Mouse (Mus musculus) cerebellum, postnatal 14 days (tissue): ENCODE measurements at regions not wholly inside any gene's neighbourhood (a gene's known extent, or its start where the extent isn't known, plus 50 kb on each side); places are given as distances from the start of the nearest gene placed in this dataset.

Source experiments
- DNase-seq, 2 experiments: peaks; one replicate each; pipeline ENCODE4 v3.0.0; 2021; ENCODE audit warnings: mixed read lengths in 2 of 2

GRCm38 (mm10) chr12:50158143-50158542 lies 490.8 kb downstream of the Prkd1 start:
- DNase-seq, result peak in 1 of 2 experiments; percentile 1

- DNase-seq, result no peak
These were observed 461.6 kb downstream of the Prkd1 start for GRCm38 (mm10) chr12:50187332-50187731.

DNA sequence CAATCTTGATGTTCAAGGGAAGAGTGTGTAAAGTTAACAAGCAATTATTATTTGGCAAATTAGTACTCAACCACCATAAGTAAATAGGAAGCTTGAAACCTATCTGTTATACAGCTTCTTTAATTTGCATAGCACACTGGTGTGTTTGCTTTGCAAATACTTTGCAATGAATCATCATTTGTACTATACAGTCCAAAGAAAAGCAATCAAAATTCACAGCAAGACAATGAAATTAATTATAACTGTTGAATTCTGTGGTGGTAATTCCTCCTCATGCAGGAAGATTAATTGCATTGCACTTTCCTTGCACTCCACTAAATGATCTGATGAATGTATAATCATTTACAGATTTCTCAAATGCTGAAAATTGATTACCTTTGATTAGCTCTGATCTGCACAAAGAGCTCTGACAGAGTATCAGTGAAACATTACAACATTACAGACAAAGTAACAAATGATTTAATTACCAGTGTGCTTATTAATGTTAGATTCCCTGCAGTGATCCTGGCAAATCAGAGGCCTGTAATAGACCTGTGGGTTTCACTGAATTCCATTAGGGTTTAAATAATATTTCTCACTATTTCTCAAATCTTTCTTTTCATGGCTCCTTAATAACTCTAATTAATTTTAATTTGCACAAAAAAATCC lies 457.9 kb downstream of the Prkd1 start:
- no peak for DNase-seq

DNA sequence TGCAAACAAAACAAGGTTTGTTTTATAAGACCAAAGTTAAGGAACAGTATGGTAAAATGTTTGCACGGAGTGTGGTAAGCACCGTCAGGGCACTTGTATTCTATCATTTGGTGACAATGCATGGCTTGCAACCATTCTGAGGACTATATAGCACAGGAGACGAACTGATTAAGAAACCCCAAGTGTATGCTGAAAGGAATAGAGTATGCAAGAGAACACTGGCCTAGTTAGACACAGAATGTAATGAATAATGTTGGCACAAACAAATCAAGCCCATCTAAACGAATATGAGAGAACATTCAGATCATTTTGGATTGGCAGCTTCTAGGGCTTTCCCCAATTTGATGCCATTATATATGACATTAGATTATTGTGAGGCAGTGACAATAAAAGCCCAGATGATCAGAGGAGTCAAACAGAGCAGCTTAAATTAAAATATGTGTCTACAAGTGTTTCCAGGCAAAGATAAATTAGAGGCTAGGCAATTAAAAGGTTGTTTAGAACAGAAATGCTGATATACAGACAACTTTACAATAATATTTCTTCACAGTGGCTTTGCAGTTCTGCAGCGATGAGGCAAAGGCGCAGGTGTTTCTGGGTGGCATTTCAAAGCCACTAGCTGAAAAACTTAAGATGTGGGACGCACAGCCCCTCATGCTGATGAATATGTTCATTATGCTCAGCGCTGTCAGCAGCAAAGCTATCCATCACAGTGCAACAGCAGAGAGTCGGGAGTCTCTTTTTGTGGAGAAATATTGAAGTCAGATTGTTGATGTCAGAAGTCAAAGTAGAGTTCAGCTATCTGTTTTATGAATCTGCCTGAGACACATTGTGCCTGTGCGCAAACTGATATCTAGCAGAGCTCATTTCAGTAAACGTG lies 456.9 kb downstream of the Prkd1 start:
- DNase-seq, result no peak

- no peak for DNase-seq
These were observed 455.4 kb downstream of the Prkd1 start for GRCm38 (mm10) chr12:50193501-50193900.

DNA sequence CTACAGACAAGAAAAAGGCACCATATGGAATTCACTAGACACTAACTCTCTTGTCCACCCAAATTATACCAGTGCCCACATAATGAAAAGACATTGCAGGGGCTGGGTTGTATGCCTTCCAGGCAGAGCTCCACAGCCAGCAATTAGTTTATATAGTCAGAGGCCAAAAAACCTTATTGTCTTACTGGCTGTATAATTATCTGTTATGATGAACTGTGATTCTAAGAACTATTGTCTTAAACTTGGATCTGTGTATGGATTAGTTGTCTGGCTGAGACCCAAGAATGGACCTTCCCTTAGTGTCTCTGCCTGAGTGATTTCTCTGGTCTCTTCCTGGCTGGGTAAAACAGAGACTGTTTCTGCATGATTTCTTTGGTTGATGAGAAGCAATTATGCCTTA lies 454.2 kb downstream of the Prkd1 start:
- DNase-seq, result no peak

DNA sequence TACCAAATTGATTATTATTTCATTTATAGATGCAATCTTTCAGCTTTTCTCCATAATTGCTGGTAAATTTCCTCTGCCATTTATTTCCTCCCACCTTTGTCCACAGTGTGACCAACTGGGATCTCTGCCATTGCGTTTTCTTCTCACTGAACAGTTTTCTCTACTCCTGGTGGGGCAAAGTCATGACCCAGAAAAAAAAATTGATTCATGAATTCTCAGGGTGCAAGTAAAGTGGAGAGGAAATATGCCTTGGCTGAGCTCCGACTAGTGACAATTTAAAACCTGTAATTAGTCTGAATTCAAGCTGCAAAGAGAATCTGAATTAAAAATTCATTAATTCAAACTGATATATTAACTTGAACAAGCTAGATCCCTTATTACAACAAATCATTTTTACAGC lies 452.6 kb downstream of the Prkd1 start:
- no peak for DNase-seq

DNA sequence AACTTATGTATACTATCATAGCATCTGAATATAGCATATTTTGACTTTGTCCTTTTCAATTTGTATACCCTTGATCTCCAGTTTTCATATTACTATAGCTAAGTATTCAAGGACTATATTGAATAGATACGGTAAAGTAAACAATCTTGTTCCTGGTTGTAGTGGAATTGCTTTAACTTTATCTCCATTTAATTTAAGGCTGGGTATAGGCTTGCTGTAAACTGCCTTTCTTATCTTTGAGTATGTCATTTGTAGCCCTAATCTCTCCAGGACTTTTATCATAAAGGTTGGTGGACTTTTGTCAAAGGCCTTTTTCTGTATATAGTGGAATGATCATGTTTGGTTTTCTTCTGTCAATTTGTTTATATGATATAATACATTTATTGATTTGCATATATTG lies 407.8 kb downstream of the Prkd1 start:
- no peak for DNase-seq

GRCm38 (mm10) chr12:50258901-50259300 lies 390.0 kb downstream of the Prkd1 start:
- DNase-seq, result no peak

- DNase-seq, result no peak
These were observed 387.8 kb downstream of the Prkd1 start for GRCm38 (mm10) chr12:50261072-50261471.

DNA sequence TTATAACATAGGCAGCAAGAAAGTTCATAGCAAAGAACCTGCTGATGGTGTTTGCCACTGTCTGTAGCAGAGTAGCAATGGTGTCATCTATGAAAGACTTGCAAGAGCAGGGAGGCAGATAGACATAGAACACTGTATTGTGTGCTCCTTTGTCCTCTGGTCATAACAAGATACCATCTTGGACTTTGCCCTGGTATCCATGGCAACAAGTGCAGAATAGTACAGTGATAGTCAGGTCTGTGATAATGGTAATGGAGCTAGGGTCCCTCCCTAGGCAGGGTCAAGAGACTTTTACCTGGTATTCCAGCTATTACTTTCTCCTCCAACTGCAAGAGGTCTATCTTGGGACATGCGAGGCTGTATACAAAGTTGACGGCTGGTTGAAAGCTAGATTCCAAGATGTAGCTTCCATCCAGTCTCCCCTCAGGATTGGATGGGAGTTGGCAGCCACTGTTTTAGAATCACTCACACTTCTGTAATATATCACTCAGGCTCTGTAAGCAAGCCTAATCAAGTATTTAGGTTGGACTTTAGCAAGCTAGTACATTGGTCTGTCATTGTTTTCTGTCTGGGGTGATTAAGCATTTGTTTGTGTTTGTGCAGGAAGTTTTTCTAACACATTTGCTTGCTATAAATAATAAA lies 375.5 kb downstream of the Prkd1 start:
- DNase-seq, result no peak

DNA sequence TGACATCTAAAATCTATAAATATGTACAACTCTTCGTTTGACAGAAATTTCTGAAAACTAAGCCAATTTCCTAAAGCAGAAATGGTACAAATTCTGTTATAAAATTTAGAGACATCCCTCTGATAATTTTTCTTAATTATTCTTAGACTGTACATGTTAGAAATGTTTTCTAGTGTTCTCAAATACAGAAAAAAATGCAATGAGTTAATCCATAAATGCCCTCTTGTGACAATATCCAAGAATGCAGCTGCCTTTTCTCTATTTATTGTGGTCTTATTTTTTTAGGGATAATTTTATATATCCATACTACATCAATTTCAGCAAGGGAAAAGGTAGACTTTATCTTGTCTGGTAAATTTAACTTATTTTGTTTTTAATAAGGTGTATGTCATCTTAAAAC lies 367.3 kb downstream of the Prkd1 start:
- no peak for DNase-seq
